Mouse (Mus musculus): ENCODE data around the gene Zfp46.

DNA sequence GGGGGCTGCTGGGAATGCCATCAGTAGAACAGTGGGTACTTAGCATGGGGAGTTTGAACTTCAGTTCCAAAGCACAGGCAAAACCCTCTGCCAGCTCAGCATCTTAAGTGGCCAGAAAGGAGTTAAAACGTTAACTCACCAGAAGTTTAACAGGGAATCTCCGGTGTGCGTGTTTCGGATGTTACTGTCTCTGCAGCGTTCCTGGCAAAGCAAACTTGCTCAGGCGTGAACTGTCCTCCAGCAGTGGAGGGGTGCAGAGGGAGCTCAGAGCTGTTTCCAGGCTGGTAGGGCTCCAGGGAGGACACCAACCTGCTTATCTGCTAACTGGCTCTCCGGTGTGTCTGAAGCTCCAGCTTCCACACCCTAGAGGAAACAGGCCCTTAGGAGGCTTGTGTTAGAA is 11.5 kb downstream of the Zfp46 start:
- TF ChIP-seq SMC3 (IDR thresholded peaks at IDR 0.05; ENCODE audit: low read depth, low read length), result no peak
- no peak for TF ChIP-seq CTCF (IDR thresholded peaks at IDR 0.05 in 2 of 3, conservative IDR thresholded peaks at IDR 0.05 in 1 of 3; ENCODE audit: control insufficient read depth in 1 of 3, insufficient read depth in 1 of 3, low read depth in 2 of 3, low read length in 3 of 3, poor library complexity in 1 of 3, severe bottlenecking in 1 of 3)
- no peak for TF ChIP-seq GATA1 (IDR thresholded peaks at IDR 0.05; ENCODE audit: low read depth, low read length)
- TF ChIP-seq EP300 (IDR thresholded peaks at IDR 0.05; ENCODE audit: low read depth in 1 of 2, low read length in 2 of 2), result no peak
- no peak for TF ChIP-seq ZKSCAN1 (IDR thresholded peaks at IDR 0.05; ENCODE audit: low read depth, low read length)
- no peak for TF ChIP-seq POLR2A (IDR thresholded peaks at IDR 0.05; ENCODE audit: control insufficient read depth in 1 of 2, insufficient read depth in 1 of 2, low read depth in 1 of 2, low read length in 2 of 2, poor library complexity in 1 of 2)
- TF ChIP-seq POLR2AphosphoS5 (IDR thresholded peaks at IDR 0.05; ENCODE audit: borderline replicate concordance, low read depth, low read length), result no peak
- TF ChIP-seq E2F4 (IDR thresholded peaks at IDR 0.05; ENCODE audit: borderline replicate concordance, low read depth, low read length), result no peak
- no peak for TF ChIP-seq MAFK (IDR thresholded peaks at IDR 0.05; ENCODE audit: borderline replicate concordance, low read depth, low read length)
- no peak for TF ChIP-seq USF1 (IDR thresholded peaks at IDR 0.05; ENCODE audit: low read depth, low read length)
- TF ChIP-seq MAX (IDR thresholded peaks at IDR 0.05; ENCODE audit: low read length), result no peak
- TF ChIP-seq HCFC1 (IDR thresholded peaks at IDR 0.05; ENCODE audit: low read depth, low read length), result no peak
- no peak for TF ChIP-seq TCF12 (IDR thresholded peaks at IDR 0.05; ENCODE audit: low read depth, low read length)
- no peak for TF ChIP-seq TBP (IDR thresholded peaks at IDR 0.05; ENCODE audit: low read depth, low read length)

Measured in MEL (cell line).